Mouse (Mus musculus) liver, embryonic 14.5 days (tissue): ENCODE results near the gene Kiss1. TPM values are rescaled to one million over a fixed set of nuclear protein-coding genes. Genes with fewer than 3 reads are reported as not detected.

ENCODE experiments used
- ATAC-seq: fragments of 200-750 bp; cut with Nextera tagmentation; 2 replicates; pipeline ENCODE4 v1.8.0; 2017; ENCODE audit warnings: moderate number of reproducible peaks, mild to moderate bottlenecking, moderate library complexity; ENCODE audit not compliant: insufficient read depth
- DNase-seq, 3 experiments: peaks; one replicate each; pipeline ENCODE4 v3.0.0-alpha.2; 2012 to 2013; ENCODE audit warnings: low read depth in 3 of 3, low spot score in 3 of 3
- H3K27ac ChIP-seq: fragments of 300-500 bp; sonication (generic); 2 replicates; pipeline ENCODE4 v1.5.1; 2014; ENCODE audit warnings: moderate library complexity, mild to moderate bottlenecking, control low read depth, inconsistent platforms
- H3K27me3 ChIP-seq: fragments of 300-500 bp; sonication (generic); 2 replicates; pipeline ENCODE4 v1.6.1; 2014; ENCODE audit warnings: mild to moderate bottlenecking, low read length, moderate library complexity; ENCODE audit not compliant: control insufficient read depth, insufficient read depth
- H3K36me3 ChIP-seq: fragments of 300-500 bp; sonication (generic); replicated peaks from 2 replicates; pipeline ENCODE4 v1.6.1; 2014; ENCODE audit warnings: low read depth; ENCODE audit not compliant: control insufficient read depth, insufficient read depth
- H3K4me1 ChIP-seq, 2 experiments: fragments of 200-500 bp in 1 of 2; fragments of 300-500 bp in 1 of 2; sonication (generic) in 1 of 2; replicated peaks; 2 replicates each; pipeline ENCODE4 v1.6.1; 2012 to 2014; ENCODE audit warnings: antibody characterized with exemption in 1 of 2, inconsistent platforms in 1 of 2, low read length in 1 of 2; ENCODE audit not compliant: control insufficient read depth in 2 of 2, insufficient read depth in 2 of 2
- H3K4me2 ChIP-seq: fragments of 300-500 bp; sonication (generic); 2 replicates; pipeline ENCODE4 v1.6.1; 2014; ENCODE audit warnings: low read depth, mild to moderate bottlenecking, control low read depth, moderate library complexity
- H3K4me3 ChIP-seq, 2 experiments: fragments of 200-500 bp in 1 of 2; fragments of 300-500 bp in 1 of 2; sonication (generic) in 1 of 2; 2 replicates each; pipeline ENCODE4 v1.5.1; 2012 to 2014; ENCODE audit warnings: low read depth in 2 of 2, low read length in 2 of 2, mild to moderate bottlenecking in 2 of 2, control low read depth in 1 of 2, inconsistent platforms in 1 of 2, moderate library complexity in 1 of 2; ENCODE audit not compliant: insufficient read depth in 1 of 2
- H3K9ac ChIP-seq: fragments of 300-500 bp; sonication (generic); replicated peaks from 2 replicates; pipeline ENCODE4 v1.6.1; 2014; ENCODE audit warnings: mild to moderate bottlenecking, control low read depth, moderate library complexity
- H3K9me3 ChIP-seq: fragments of 300-500 bp; sonication (generic); 2 replicates; pipeline ENCODE4 v1.6.1; 2016; ENCODE audit warnings: low read length, mixed read lengths; ENCODE audit not compliant: control insufficient read depth
- CTCF ChIP-seq: IDR thresholded peaks from 2 replicates; pipeline ENCODE4 v1.5.1; 2016; ENCODE audit warnings: antibody characterized with exemption, low read depth, control low read depth
- EP300 ChIP-seq: IDR thresholded peaks from 2 replicates; pipeline ENCODE4 v1.6.1; 2016; ENCODE audit warnings: antibody characterized with exemption, low read depth
- WGBS: fragments of 180-500 bp; shearing (Covaris S2); extraction: QIAGEN DNeasy Blood & Tissue Kit; methylation state at CpG from one replicate; pipeline ENCODE4 v1.1.7; 2014; ENCODE audit not compliant: insufficient replicate concordance; 5-methylcytosine and 5-hydroxymethylcytosine counted together
- polyA plus RNA-seq, 2 experiments: library from polyadenylated mRNA; depleted of rRNA in 1 of 2; stranded (reverse) in 1 of 2; unstranded in 1 of 2; fragments of >200 nt; fragmentation: Nextera tagmentation in 1 of 2; extraction: Ambion mirVana in 1 of 2; gene quantifications; 2 replicates each; pipeline versions ENCODE4 v1.2.1 to v1.2.3; 2012 to 2014

Kiss1 gene
- polyA plus RNA-seq, 2 experiments, result not detected

- H3K9ac ChIP-seq, result no peak overlapping the region
- H3K9me3 ChIP-seq, result no peaks in the 10 kb centered on the region
- no peak overlapping the region for H3K27ac ChIP-seq
- no peaks in the 10 kb centered on the region for H3K27me3 ChIP-seq
- ATAC-seq, result no peak
- WGBS, result 66% methylated on average over 9 of the region's 9 CpGs
- H3K4me3 ChIP-seq, result no peak overlapping the region
- H3K4me1 ChIP-seq, result peaks cover 0 to 7% of the 10 kb centered on the region in 2 experiments; a peak in 2 of 4 replicates
- no peak overlapping the region for H3K4me2 ChIP-seq
- TF ChIP-seq CTCF (no peak), EP300 (no peak)
- DNase-seq, result no peak
- no peaks in the 10 kb centered on the region for H3K36me3 ChIP-seq
Measured at GRCm38 (mm10) chr1:133346531-133346930, 24.9 kb downstream of the Kiss1 start.

DNA sequence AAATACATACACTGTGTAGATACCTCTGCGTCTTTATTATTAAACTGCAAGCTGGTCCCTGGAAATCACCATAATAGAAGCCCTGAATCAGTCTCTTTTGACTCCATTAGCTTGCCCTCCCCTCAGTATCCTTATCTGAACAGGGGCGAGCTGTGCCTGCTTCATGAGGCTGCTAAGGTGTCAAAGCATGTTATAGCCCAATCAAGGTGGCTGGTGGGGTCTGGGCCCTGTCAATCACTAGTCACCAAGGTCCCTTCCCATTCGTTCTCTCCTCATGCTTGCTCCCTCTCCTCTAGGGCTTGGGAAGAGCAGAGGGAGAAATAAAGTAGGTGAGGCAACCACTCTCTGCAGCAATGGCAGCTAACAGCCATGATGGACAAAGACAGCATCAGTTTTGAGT lies 25.6 kb downstream of the Kiss1 start:
- DNase-seq, result no peak
- Histone ChIP-seq H3K36me3 (no peaks in the 10 kb centered on the region), H3K4me1 (peaks cover 0 to 7% of the 10 kb centered on the region in 2 experiments; a peak in 2 of 4 replicates), H3K9me3 (no peaks in the 10 kb centered on the region), H3K4me3 (no peak overlapping the region), H3K4me2 (no peak overlapping the region), H3K27ac (no peak overlapping the region), H3K9ac (no peak overlapping the region), H3K27me3 (no peaks in the 10 kb centered on the region)
- TF ChIP-seq CTCF, result no peak
- no peak for TF ChIP-seq EP300
- 53% methylated on average over 3 of the region's 3 CpGs for WGBS
- no peak for ATAC-seq

- DNase-seq (no peak), ATAC-seq (no peak)
- Histone ChIP-seq H3K27me3 (no peaks in the 10 kb centered on the region), H3K36me3 (no peaks in the 10 kb centered on the region), H3K4me1 (peaks cover 0 to 7% of the 10 kb centered on the region in 2 experiments; a peak in 2 of 4 replicates), H3K9ac (no peak overlapping the region), H3K9me3 (no peaks in the 10 kb centered on the region), H3K4me3 (no peak overlapping the region), H3K4me2 (no peak overlapping the region), H3K27ac (no peak overlapping the region)
- WGBS, result 26% methylated on average over 11 of the region's 11 CpGs
- TF ChIP-seq CTCF (no peak), EP300 (no peak)
Measured at GRCm38 (mm10) chr1:133347693-133348520, 26.2 kb downstream of the Kiss1 start.

- no peaks in the 10 kb centered on the region for H3K36me3 ChIP-seq
- no peak for ATAC-seq
- TF ChIP-seq CTCF (no peak), EP300 (no peak)
Measured at GRCm38 (mm10) chr1:133350210-133350609, 28.5 kb downstream of the Kiss1 start, which contains the start of gene Ren1. Ren1 (plus strand) TSS chr1:133350510.

GRCm38 (mm10) chr1:133351762-133352161 lies 30.1 kb downstream of the Kiss1 start:
- DNase-seq (no peak), ATAC-seq (no peak)
- TF ChIP-seq EP300, result no peak
- TF ChIP-seq CTCF, result no peak
- H3K9ac ChIP-seq, result no peak overlapping the region
- no peaks in the 10 kb centered on the region for H3K9me3 ChIP-seq
- no peak overlapping the region for H3K4me3 ChIP-seq
- H3K4me1 ChIP-seq, result peaks cover 0 to 7% of the 10 kb centered on the region in 2 experiments; a peak in 2 of 4 replicates
- no peak overlapping the region for H3K27ac ChIP-seq
- H3K4me2 ChIP-seq, result no peak overlapping the region
- H3K27me3 ChIP-seq, result no peaks in the 10 kb centered on the region
- WGBS, result 35% methylated on average over 9 of the region's 9 CpGs
- no peaks in the 10 kb centered on the region for H3K36me3 ChIP-seq

More at GRCm38 (mm10) chr1:133350210-133350609, 28.5 kb downstream of the Kiss1 start, which contains the start of gene Ren1:
- no peaks in the 10 kb centered on the region for H3K9me3 ChIP-seq
- no peak within 1 kb of the TSS for H3K27ac ChIP-seq
- H3K4me2 ChIP-seq, result no peak within 1 kb of the TSS
- DNase-seq, result no peak
- no peak within 1 kb of the TSS for H3K4me3 ChIP-seq
- no peaks in the 10 kb centered on the region for H3K27me3 ChIP-seq
- WGBS, result 50% methylated on average over 1 of the region's 1 CpGs
- H3K4me1 ChIP-seq, result peaks cover 0 to 7% of the 10 kb centered on the region in 2 experiments; a peak in 2 of 4 replicates
- H3K9ac ChIP-seq, result no peak within 1 kb of the TSS
